Mouse (Mus musculus) adrenal gland, postnatal 10 days (tissue): ENCODE results near the gene Rab40c. TPM values are rescaled to one million over a fixed set of nuclear protein-coding genes. Genes with fewer than 3 reads are reported as not detected.

Experiments used
- total RNA-seq, 2 experiments: library from RNA; stranded (reverse); gene quantifications; 2 replicates each; pipeline ENCODE4 v1.2.3; 2021

Rab40c gene
- total RNA-seq, 2 experiments from 2014 or later = 16.9 to 25.6 TPM

Other genes starting within 250 kb of the Rab40c start
- gene Gng13, start 202.6 kb downstream of the Rab40c start, total RNA-seq = under 1 TPM in 1 of 2 experiments, not detected in 1; 0.70 TPM
- gene Chtf18, start 192.3 kb downstream of the Rab40c start, total RNA-seq = 10 to 100 TPM in 1 of 2 experiments, 1 to 10 TPM in 1; 7.9 to 11.2 TPM
- gene Rpusd1, start 192.1 kb downstream of the Rab40c start, total RNA-seq = 10 to 100 TPM in 1 of 2 experiments, 1 to 10 TPM in 1; 9.5 to 11.0 TPM
- gene Mslnl, start 183.7 kb downstream of the Rab40c start, total RNA-seq = not detected
- gene Msln, start 165.3 kb downstream of the Rab40c start, total RNA-seq = 10 to 100 TPM; 13.6 to 19.0 TPM
- 10 to 100 TPM; 31.9 to 39.7 TPM for gene Narfl, start 146.0 kb downstream of the Rab40c start, total RNA-seq
- 10 to 100 TPM; 22.5 to 35.3 TPM for gene Haghl, start 134.1 kb downstream of the Rab40c start, total RNA-seq
- not detected for gene Ccdc78, start 133.1 kb downstream of the Rab40c start, total RNA-seq
- gene Fam173a, start 126.8 kb downstream of the Rab40c start, total RNA-seq = 10 to 100 TPM; 63.1 to 76.4 TPM
- gene AC134908.4, start 124.1 kb downstream of the Rab40c start, total RNA-seq = under 1 TPM in 1 of 2 experiments, not detected in 1; 0.48 TPM
- 10 to 100 TPM; 28.0 to 45.1 TPM for gene Metrn, start 122.6 kb downstream of the Rab40c start, total RNA-seq
- 10 to 100 TPM; 11.6 to 14.5 TPM for gene Fbxl16, start 110.6 kb downstream of the Rab40c start, total RNA-seq
- 10 to 100 TPM; 17.6 to 23.1 TPM for gene Wdr24, start 96.1 kb downstream of the Rab40c start, total RNA-seq
- 10 to 100 TPM; 54.9 to 62.3 TPM for gene Jmjd8, start 90.9 kb downstream of the Rab40c start, total RNA-seq
- 100 to 1,000 TPM; 138 to 157 TPM for gene Stub1, start 86.3 kb downstream of the Rab40c start, total RNA-seq
- 10 to 100 TPM; 11.9 to 14.6 TPM for gene Rhbdl1, start 82.4 kb downstream of the Rab40c start, total RNA-seq
- 10 to 100 TPM in 1 of 2 experiments, 1 to 10 TPM in 1; 7.0 to 12.3 TPM for gene Gm20683, start 78.0 kb downstream of the Rab40c start, total RNA-seq
- gene Rhot2, start 74.9 kb downstream of the Rab40c start, total RNA-seq = 10 to 100 TPM; 71.6 to 98.5 TPM
- gene Wdr90, start 58.2 kb downstream of the Rab40c start, total RNA-seq = 10 to 100 TPM; 17.5 to 24.1 TPM
- 100 to 1,000 TPM; 319 to 366 TPM for gene Mcrip2, start 51.0 kb downstream of the Rab40c start, total RNA-seq
- gene Mettl26, start 44.7 kb downstream of the Rab40c start, total RNA-seq = 10 to 100 TPM; 66.8 to 69.2 TPM
- gene Wfikkn1, start 38.9 kb downstream of the Rab40c start, total RNA-seq = 1 to 10 TPM in 1 of 2 experiments, under 1 TPM in 1; 0.78 to 2.7 TPM
- gene Pigq, start 25.2 kb upstream of the Rab40c start, total RNA-seq = 100 to 1,000 TPM; 101 to 118 TPM
- gene Nhlrc4, start 25.2 kb upstream of the Rab40c start, total RNA-seq = 1 to 10 TPM in 1 of 2 experiments, under 1 TPM in 1; 0.30 to 1.4 TPM
- not detected for gene A930017K11Rik, start 32.8 kb upstream of the Rab40c start, total RNA-seq
- 10 to 100 TPM; 15.8 to 16.2 TPM for gene Capn15, start 66.1 kb upstream of the Rab40c start, total RNA-seq
- 10 to 100 TPM; 15.3 to 23.8 TPM for gene Rab11fip3, start 149.8 kb upstream of the Rab40c start, total RNA-seq
- 10 to 100 TPM; 50.4 to 63.7 TPM for gene Decr2, start 170.6 kb upstream of the Rab40c start, total RNA-seq
- gene Nme4, start 175.9 kb upstream of the Rab40c start, total RNA-seq = 1 to 10 TPM; 4.5 to 6.5 TPM
- 1 to 10 TPM; 4.2 to 4.9 TPM for gene Tmem8, start 193.6 kb upstream of the Rab40c start, total RNA-seq
- 100 to 1,000 TPM; 100 to 101 TPM for gene Mrpl28, start 203.8 kb upstream of the Rab40c start, total RNA-seq
- 10 to 100 TPM; 35.0 to 38.9 TPM for gene Axin1, start 219.0 kb upstream of the Rab40c start, total RNA-seq